Comparison of ENCODE assay signal across 10 mouse cellular contexts in genomic region chr7:70347618-70347958, GRCm38 (mm10). TPM values are rescaled to one million over a fixed set of nuclear protein-coding genes. Genes with fewer than 3 reads are reported as not detected.
A peak's percentile ranks its signal among the peaks of the same experiment; 100 is the strongest.
DNase-seq lines count a peak whose midpoint lies in the region; ATAC-seq lines count a peak whose summit lies in the region.
"Had no signal": no experiment of that assay in that cellular context is flagged by ENCODE, and none has a peak within 500 bp of the region (broad histone marks: within the 10 kb centered on the region; RNA-seq: fewer than 3 reads in every experiment).

No protein-coding gene starts in this region.

- ATAC-seq in forebrain, embryonic 11.5 days (replicated peaks; ENCODE audit: low FRiP score) = no peak
- ATAC-seq in hindbrain, embryonic 16.5 days = no peak
- no peak for ATAC-seq in midbrain, embryonic 16.5 days

- 2% methylated on average over 14 of the region's 14 CpGs for WGBS in forebrain, embryonic 11.5 days
- 13% methylated on average over 14 of the region's 14 CpGs for WGBS in hindbrain, embryonic 16.5 days
- 6% methylated on average over 14 of the region's 14 CpGs for WGBS in midbrain, embryonic 16.5 days

- peak overlapping the region; percentile 91 for H3K9ac ChIP-seq in forebrain, embryonic 11.5 days (ENCODE audit: low read length)
- H3K9ac ChIP-seq in hindbrain, embryonic 16.5 days (ENCODE audit: low read depth, low read length) = peak overlapping the region; percentile 52
- H3K9ac ChIP-seq in midbrain, embryonic 16.5 days (ENCODE audit: low read depth, low read length) = peak overlapping the region; percentile 64
- H3K9ac ChIP-seq: limb, embryonic 15.5 days had no signal

- peaks cover 23% of the 10 kb centered on the region for H3K4me1 ChIP-seq in forebrain, embryonic 11.5 days (replicated peaks; ENCODE audit: control insufficient read depth, insufficient read depth, low read length)
- H3K4me1 ChIP-seq in hindbrain, embryonic 16.5 days (ENCODE audit: control insufficient read depth, insufficient read depth, low read depth, low read length) = peaks cover 35% of the 10 kb centered on the region
- H3K4me1 ChIP-seq in midbrain, embryonic 16.5 days (ENCODE audit: control insufficient read depth, insufficient read depth, low read length) = peaks cover 19% of the 10 kb centered on the region

- H3K4me3 ChIP-seq in forebrain, embryonic 11.5 days (ENCODE audit: low read depth, low read length) = peak overlapping the region; percentile 59
- H3K4me3 ChIP-seq in hindbrain, embryonic 16.5 days (ENCODE audit: low read length) = peak overlapping the region; percentile 5; the same call in 1 of the 2 replicates
- peak overlapping the region; percentile 14 for H3K4me3 ChIP-seq in midbrain, embryonic 16.5 days (ENCODE audit: low read depth, low read length)
- H3K4me3 ChIP-seq: limb, embryonic 15.5 days had no signal

- H3K27me3 ChIP-seq in forebrain, embryonic 11.5 days (ENCODE audit: control insufficient read depth, insufficient read depth, low read length) = peaks cover 62% of the 10 kb centered on the region
- H3K27me3 ChIP-seq in hindbrain, embryonic 16.5 days (replicated peaks; ENCODE audit: control insufficient read depth, insufficient read depth, low read length) = peaks cover 14% of the 10 kb centered on the region
- H3K27me3 ChIP-seq in midbrain, embryonic 16.5 days (ENCODE audit: control insufficient read depth, insufficient read depth, low read depth, low read length) = peaks cover 35% of the 10 kb centered on the region

- no peaks in the 10 kb centered on the region for H3K9me3 ChIP-seq in forebrain, embryonic 11.5 days (ENCODE audit: control insufficient read depth, low read length)
- H3K9me3 ChIP-seq in hindbrain, embryonic 16.5 days (ENCODE audit: control insufficient read depth, low read length) = no peaks in the 10 kb centered on the region
- no peaks in the 10 kb centered on the region for H3K9me3 ChIP-seq in midbrain, embryonic 16.5 days (replicated peaks; ENCODE audit: control insufficient read depth, low read length, poor library complexity, severe bottlenecking)
- H3K9me3 ChIP-seq: limb, embryonic 15.5 days had no signal

- H3K36me3 ChIP-seq in forebrain, embryonic 11.5 days (ENCODE audit: control insufficient read depth, insufficient read depth, low read length) = no peaks in the 10 kb centered on the region
- no peaks in the 10 kb centered on the region for H3K36me3 ChIP-seq in hindbrain, embryonic 16.5 days (ENCODE audit: control insufficient read depth, insufficient read depth, low read length)
- no peaks in the 10 kb centered on the region for H3K36me3 ChIP-seq in midbrain, embryonic 16.5 days (ENCODE audit: control insufficient read depth, insufficient read depth, low read length)
- H3K36me3 ChIP-seq: G1E; limb, embryonic 15.5 days had no signal

- peak overlapping the region; percentile 92 for H3K4me2 ChIP-seq in forebrain, embryonic 11.5 days (ENCODE audit: low read depth, low read length, severe bottlenecking)
- peak overlapping the region; percentile 73 for H3K4me2 ChIP-seq in hindbrain, embryonic 16.5 days (ENCODE audit: low read length)
- H3K4me2 ChIP-seq in midbrain, embryonic 16.5 days (ENCODE audit: low read length) = peak overlapping the region; percentile 76

- peak overlapping the region; percentile 96 for H3K27ac ChIP-seq in forebrain, embryonic 11.5 days (ENCODE audit: low read depth, low read length)
- H3K27ac ChIP-seq in hindbrain, embryonic 16.5 days (ENCODE audit: low read depth, low read length) = peak overlapping the region; percentile 93
- H3K27ac ChIP-seq in midbrain, embryonic 16.5 days (ENCODE audit: low read length) = peak overlapping the region; percentile 89
- H3K27ac ChIP-seq: limb, embryonic 15.5 days had no signal

- DNase-seq in kidney, adult 11 months = peak; percentile 32
- DNase-seq in kidney, adult 18-20 months = no peak
- DNase-seq in forebrain, embryonic 11.5 days (ENCODE audit: low spot score) = peak; percentile 68
- no peak for DNase-seq in yolk sac, embryonic 10.5 days (ENCODE audit: low spot score)
- no peak for DNase-seq in ovary, postnatal 10 days (ENCODE audit: low spot score)
- no peak for DNase-seq in urinary bladder, postnatal 4 days (ENCODE audit: low spot score in 2 of 2)

RNA-seq across cellular contexts. Expression of gene Nr2f2, which starts 18.9 kb away (rescaled TPM):
- polyA plus RNA-seq in forebrain, embryonic 11.5 days (2014; fragmentation: Nextera tagmentation; extraction: Ambion mirVana) = 124 and 137 TPM in 2 replicates
- polyA plus RNA-seq in hindbrain, embryonic 16.5 days (2015; fragmentation: Nextera tagmentation; extraction: Ambion mirVana) = 63.1 and 68.9 TPM in 2 replicates
- 78.0 and 102 TPM in 2 replicates for polyA plus RNA-seq in midbrain, embryonic 16.5 days (2015; fragmentation: Nextera tagmentation; extraction: Ambion mirVana)
- polyA plus RNA-seq: G1E had no signal

Comparison
In these comparisons a context has a peak if more than half of its experiments do, and no peak if none do; other contexts are left out.
1. DNase-seq: peak in kidney, adult 11 months (single experiment) and forebrain, embryonic 11.5 days (single experiment); none in kidney, adult 18-20 months (single experiment), yolk sac, embryonic 10.5 days (single experiment), ovary, postnatal 10 days (single experiment) and urinary bladder, postnatal 4 days (0 of 2).
2. H3K4me3 ChIP-seq: peak in every context shown above with its lines; median percentile 59 in forebrain, embryonic 11.5 days; 14 in midbrain, embryonic 16.5 days; 5 in hindbrain, embryonic 16.5 days.
3. Peak in every context shown above with its lines, with median percentiles within 50 percentile points of each other: H3K27ac ChIP-seq, H3K4me2 ChIP-seq and H3K9ac ChIP-seq.